Mouse (Mus musculus) left cerebral cortex, postnatal 36 days (tissue): ENCODE results near the gene Snx1. TPM values are rescaled to one million over a fixed set of nuclear protein-coding genes. Genes with fewer than 3 reads are reported as not detected.
A peak's percentile ranks its signal among the peaks of the same experiment; 100 is the strongest.

Experiments
- DNase-seq, 2 experiments: peaks; one replicate each; pipeline ENCODE4 v3.0.0; 2021 to 2022; ENCODE audit warnings: low spot score in 2 of 2, mixed read lengths in 1 of 2
- intact Hi-C: fragments of 180-260 bp; cut with DNase I; formaldehyde crosslinking; loops from one replicate; pipeline ENCODE4 v1.15.1; 2025
- total RNA-seq, 2 experiments: library from RNA; stranded (reverse); gene quantifications; 2 replicates each; pipeline ENCODE4 v1.2.3; 2021

Gene Snx1
- total RNA-seq, 2 experiments from 2014 or later: 71.1 to 76.1 TPM

GRCm38 (mm10) chr9:66135967-66136366 is 9.6 kb upstream of the Snx1 start:
- intact Hi-C loops: no loop called here
- no peak for DNase-seq

GRCm38 (mm10) chr9:66131466-66131865 is 5.1 kb upstream of the Snx1 start:
- DNase-seq: no peak
- intact Hi-C loops: no loop called here

GRCm38 (mm10) chr9:66127884-66128283 is 1.5 kb upstream of the Snx1 start:
- no peak for DNase-seq
- intact Hi-C loops: no loop called here

DNA sequence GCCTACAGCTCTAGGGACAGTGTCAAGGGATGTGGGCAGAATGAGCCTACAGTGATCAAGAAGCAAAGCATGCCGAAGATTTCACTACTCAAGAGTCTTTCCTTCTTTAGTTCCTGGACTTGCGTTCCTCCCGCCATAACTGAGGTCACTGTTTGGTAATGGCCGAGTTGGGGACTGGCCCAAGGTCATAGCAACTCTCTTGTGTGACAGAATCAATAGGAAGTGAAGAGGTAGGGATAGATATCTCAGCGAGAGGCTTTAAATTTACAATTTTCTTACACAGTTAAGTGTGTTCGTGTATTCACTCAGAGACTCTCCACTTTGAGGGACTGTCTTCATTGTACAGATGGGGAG is 783 bp upstream of the Snx1 start:
- intact Hi-C loops: no loop called here
- DNase-seq: no peak

DNA sequence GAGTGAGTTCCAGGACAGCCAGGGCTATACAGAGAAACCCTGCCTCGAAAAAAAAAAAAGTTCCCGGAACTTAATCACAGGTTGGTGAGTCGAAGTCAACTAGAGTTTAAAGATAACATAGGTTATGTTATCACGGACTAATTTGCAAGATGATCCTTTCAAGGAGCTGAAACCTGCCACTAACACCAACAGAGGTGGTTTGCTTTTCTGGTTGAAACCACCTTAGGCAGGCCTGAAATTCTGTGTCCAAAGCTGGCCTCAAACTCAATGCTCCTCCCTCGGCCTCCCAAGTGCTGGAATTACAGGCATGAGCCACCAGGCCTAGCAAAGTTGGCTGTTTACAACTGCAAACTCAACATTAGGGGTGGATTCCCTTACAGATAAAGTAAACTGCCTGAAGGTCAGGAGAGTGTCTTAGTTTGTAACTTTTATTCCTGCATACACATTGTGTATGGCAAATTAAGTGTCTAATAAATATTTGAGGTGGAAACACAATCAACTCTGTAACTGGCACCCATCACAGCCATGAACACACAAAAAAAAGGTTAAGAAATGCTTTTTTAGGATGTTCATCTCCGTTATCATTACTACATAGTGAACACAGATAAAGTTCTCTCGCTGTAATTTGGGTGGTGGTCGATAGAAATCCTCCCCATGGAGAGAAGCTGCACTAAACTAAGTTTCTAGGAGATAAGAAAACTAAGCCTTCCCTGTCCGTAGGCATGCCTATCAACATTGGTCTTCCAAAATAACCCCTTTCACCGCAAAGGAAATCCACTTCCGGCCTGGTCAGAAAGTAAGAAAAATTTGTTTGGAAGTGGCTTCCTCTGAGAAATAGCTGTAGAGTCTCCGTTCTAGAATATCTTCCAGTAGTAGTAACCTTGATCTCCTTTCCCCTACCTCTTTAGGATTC is 588 bp downstream of the Snx1 start:
- no peak for DNase-seq
- intact Hi-C loops: loop anchor here (2.0 kb wide), 1 partner anchor 65 kb away; the partner anchor contains the start of gene Ppib

DNA sequence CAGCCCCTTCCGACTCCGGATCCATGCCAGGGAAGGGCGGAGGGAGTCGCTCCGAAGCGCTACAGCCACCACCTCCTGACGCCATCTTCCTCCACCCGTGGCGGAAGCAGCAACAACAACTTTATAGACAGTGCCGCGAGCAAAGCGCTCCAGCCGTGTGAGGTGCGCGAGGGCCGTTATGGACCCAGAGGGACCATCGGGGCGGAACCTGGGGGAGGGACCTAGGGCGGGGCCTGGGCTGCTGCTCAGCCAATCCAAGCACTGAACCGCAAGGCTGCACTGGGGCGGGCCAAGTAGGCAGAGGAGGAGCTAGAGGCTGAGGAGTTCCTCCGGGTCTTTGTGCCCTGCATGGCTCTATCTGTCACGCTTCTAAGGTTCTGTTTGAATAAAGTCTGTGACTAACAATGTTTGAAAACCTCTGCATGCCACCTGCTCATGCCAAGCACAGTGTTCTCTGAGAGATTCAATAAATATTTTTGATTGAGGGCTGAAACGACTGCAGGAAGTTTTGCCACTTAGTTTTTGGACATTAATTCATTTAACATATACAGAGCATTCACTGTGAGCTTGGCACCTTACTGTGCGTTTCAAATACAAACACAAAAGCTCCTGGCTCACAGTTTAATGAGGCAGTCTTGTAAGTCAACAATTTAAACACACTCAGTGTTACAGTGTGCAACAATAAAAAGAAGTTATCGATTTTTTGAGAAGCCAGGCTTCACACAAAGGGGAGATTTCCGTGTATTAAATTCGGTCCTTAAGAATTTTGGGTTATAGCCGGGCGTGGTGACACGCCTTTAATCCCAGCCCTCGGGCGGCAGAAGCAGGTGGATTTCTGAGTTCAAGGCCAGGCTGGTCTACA is 1.5 kb downstream of the Snx1 start:
- peak; percentile 93 to 95 for DNase-seq

GRCm38 (mm10) chr9:66124111-66124531 is 2.3 kb downstream of the Snx1 start:
- peak in 1 of 2 experiments; percentile 18 for DNase-seq
- intact Hi-C loops: loop anchor here (2.0 kb wide), 1 partner anchor 63 kb away; the partner anchor contains the start of gene Ppib

More for the DNA sequence above, 1.5 kb downstream of the Snx1 start:
- intact Hi-C loops: loop anchor here (2.0 kb wide), 1 partner anchor 64 kb away; the partner anchor contains the start of gene Ppib

DNA sequence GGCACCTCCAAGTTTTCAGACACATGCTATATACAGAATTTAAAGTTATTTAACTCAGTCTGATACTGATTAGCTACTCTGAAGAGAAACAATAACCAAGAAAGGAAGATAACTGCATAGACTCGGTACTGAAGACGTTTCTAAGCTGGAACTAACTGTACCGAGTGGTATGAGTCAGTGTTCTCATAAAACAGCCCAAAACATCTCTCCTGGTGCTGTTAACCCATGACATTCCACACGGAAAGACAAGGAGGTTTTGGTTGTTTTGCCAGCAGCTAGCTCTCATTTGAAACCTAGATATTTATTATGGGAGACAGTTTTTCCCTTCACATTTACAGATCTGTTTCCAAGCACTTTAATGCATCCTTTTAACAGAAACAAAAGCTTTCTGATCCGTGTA is 2.7 kb downstream of the Snx1 start:
- intact Hi-C loops: loop anchor here (2.0 kb wide), 1 partner anchor 63 kb away; the partner anchor contains the start of gene Ppib
- no peak for DNase-seq

- intact Hi-C loops: no loop called here
- no peak for DNase-seq
Measured at GRCm38 (mm10) chr9:66121421-66121820, 5.0 kb downstream of the Snx1 start.

GRCm38 (mm10) chr9:66120945-66121344 is 5.4 kb downstream of the Snx1 start:
- no peak for DNase-seq
- intact Hi-C loops: no loop called here

DNA sequence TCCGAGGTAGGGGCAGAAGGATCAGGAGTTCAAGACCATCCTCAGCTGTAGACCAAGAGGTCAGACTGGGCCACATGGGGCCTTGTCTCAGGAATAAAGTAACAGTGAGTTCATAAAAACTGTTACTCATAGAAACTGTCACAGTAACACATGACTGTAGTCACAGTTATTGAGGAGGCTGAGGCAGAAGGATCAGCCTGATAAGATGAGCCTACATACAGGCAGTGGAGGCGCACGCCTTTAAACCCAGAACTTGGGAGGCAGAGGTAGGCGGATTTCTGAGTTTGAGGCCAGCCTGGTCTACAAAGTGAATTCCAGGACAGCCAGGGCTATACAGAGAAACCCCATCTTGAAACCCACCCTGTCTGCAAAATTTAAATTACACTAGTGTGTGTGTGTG is 6.3 kb downstream of the Snx1 start:
- no peak for DNase-seq
- intact Hi-C loops: no loop called here

GRCm38 (mm10) chr9:66119498-66119897 is 6.9 kb downstream of the Snx1 start:
- intact Hi-C loops: no loop called here
- DNase-seq: no peak

GRCm38 (mm10) chr9:66116890-66117289 is 9.5 kb downstream of the Snx1 start:
- intact Hi-C loops: no loop called here
- DNase-seq: no peak

- intact Hi-C loops: no loop called here
- no peak for DNase-seq
Measured at GRCm38 (mm10) chr9:66114341-66114740, 12.0 kb downstream of the Snx1 start.

DNA sequence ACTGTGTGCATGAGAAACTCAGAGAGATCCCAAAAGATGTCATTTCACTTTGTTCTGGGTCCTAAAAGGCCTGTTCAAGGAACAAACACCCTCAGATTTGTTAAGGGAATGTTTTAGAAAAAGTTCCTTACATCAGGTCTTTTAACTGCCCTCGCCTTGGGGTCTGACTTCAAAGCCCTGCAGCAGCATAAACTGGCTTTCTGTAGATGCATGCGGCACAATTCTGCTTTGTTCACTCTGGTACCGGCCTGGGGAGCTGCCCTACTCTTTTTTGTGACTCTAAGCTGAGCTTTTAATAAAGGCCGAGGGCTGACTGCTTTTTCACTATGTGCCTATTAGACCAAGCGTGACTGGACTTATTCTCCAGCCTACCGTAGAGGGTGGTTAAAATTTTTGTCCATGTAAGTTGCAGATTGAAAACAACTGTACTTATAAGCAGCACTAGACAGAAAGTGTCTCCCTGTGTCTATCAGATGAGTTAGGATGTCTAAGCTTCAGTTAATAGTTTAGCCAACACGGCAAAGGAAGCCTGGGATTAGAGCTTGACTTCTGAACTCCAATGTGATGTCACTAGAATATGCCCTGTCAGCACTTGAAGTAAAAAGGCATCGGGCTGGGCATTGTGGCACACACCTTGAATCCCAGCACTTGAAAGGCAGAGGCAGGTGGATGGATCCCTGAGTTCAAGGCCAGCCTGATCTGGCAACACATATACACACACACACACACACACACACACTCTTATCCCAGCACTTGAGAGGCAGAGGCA is 15.6 kb downstream of the Snx1 start:
- intact Hi-C loops: no loop called here
- DNase-seq: no peak

GRCm38 (mm10) chr9:66110126-66110525 is 16.3 kb downstream of the Snx1 start:
- DNase-seq: no peak
- intact Hi-C loops: no loop called here

- intact Hi-C loops: no loop called here
- no peak for DNase-seq
Measured at GRCm38 (mm10) chr9:66109574-66109973, 16.8 kb downstream of the Snx1 start.

DNA sequence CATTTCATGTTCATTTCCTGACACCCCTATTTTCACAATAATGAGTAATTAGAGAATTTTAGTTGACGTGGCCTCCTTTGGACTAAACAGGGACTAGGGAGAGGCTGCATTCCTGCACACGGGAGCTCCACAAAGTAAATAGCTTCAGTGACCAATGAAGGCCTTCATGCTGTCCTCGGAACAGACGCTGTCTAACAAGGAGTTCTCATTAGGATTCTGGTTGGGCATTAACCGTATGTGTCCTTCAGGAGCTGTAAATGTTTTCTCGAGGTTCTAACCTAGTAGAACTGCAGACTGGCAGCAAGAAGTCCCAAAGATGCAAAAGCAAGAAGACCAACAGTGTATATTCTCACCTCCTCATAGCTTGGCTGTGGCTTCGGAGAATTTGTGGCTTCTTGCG is 21.2 kb downstream of the Snx1 start:
- intact Hi-C loops: no loop called here
- DNase-seq: no peak

- intact Hi-C loops: no loop called here
- no peak for DNase-seq
Measured at GRCm38 (mm10) chr9:66104601-66105000, 21.8 kb downstream of the Snx1 start.

GRCm38 (mm10) chr9:66102668-66103067 is 23.7 kb downstream of the Snx1 start:
- intact Hi-C loops: no loop called here
- no peak for DNase-seq
